Mouse (Mus musculus) midbrain, embryonic 13.5 days (tissue): ENCODE measurements around the gene Slc25a15. TPM values are rescaled to one million over a fixed set of nuclear protein-coding genes. Genes with fewer than 3 reads are reported as not detected.

Experiments used
- ATAC-seq: fragments of 200-750 bp; cut with Nextera tagmentation; 2 replicates; pipeline ENCODE4 v1.8.0; 2017; ENCODE audit warnings: mild to moderate bottlenecking, moderate TSS enrichment, moderate library complexity
- H3K27ac ChIP-seq: fragments of 300-500 bp; sonication (generic); 2 replicates; pipeline ENCODE4 v1.5.1; 2015; ENCODE audit warnings: inconsistent platforms, mild to moderate bottlenecking, moderate library complexity
- H3K27me3 ChIP-seq: fragments of 300-500 bp; sonication (generic); 2 replicates; pipeline ENCODE4 v1.6.1; 2015; ENCODE audit warnings: mild to moderate bottlenecking, inconsistent platforms
- H3K36me3 ChIP-seq: fragments of 300-500 bp; sonication (generic); 2 replicates; pipeline ENCODE4 v1.6.1; 2015; ENCODE audit warnings: mild to moderate bottlenecking, inconsistent platforms
- H3K4me1 ChIP-seq: fragments of 300-500 bp; sonication (generic); replicated peaks from 2 replicates; pipeline ENCODE4 v1.6.1; 2015; ENCODE audit warnings: inconsistent platforms
- H3K4me2 ChIP-seq: fragments of 300-500 bp; sonication (generic); replicated peaks from 2 replicates; pipeline ENCODE4 v1.6.1; 2015; ENCODE audit warnings: moderate library complexity, mild to moderate bottlenecking, inconsistent platforms
- H3K4me3 ChIP-seq: fragments of 300-500 bp; sonication (generic); replicated peaks from 2 replicates; pipeline ENCODE4 v1.5.1; 2015; ENCODE audit warnings: mild to moderate bottlenecking, inconsistent platforms
- H3K9ac ChIP-seq: fragments of 300-500 bp; sonication (generic); replicated peaks from 2 replicates; pipeline ENCODE4 v1.6.1; 2015; ENCODE audit warnings: mild to moderate bottlenecking, inconsistent platforms
- H3K9me3 ChIP-seq: fragments of 300-500 bp; sonication (generic); 2 replicates; pipeline ENCODE4 v1.6.1; 2016; ENCODE audit warnings: mild to moderate bottlenecking, inconsistent platforms
- WGBS: fragments of 180-500 bp; shearing (Covaris S2); methylation state at CpG from one replicate; pipeline ENCODE4 v1.1.7; 2015; 5-methylcytosine and 5-hydroxymethylcytosine counted together
- polyA plus RNA-seq: library from polyadenylated mRNA; unstranded; fragments of >200 nt; fragmentation: Nextera tagmentation; extraction: Ambion mirVana; gene quantifications from 2 replicates; pipeline ENCODE4 v1.2.1, GENCODE M21; 2015

Gene Slc25a15
- 8.3 and 8.5 TPM in 2 replicates for polyA plus RNA-seq

GRCm38 (mm10) chr8:22398142-22398951 is at the start of gene Slc25a15:
Gene Slc25a15 (minus strand): TSS chr8:22398597.
- Histone ChIP-seq H3K4me2 (peak within 1 kb of the TSS; percentile 83), H3K9ac (peak within 1 kb of the TSS; percentile 79), H3K27me3 (no peaks in the 10 kb centered on the region), H3K4me3 (peak within 1 kb of the TSS; percentile 72), H3K4me1 (peaks cover 11% of the 10 kb centered on the region), H3K9me3 (no peaks in the 10 kb centered on the region), H3K36me3 (no peaks in the 10 kb centered on the region), H3K27ac (peak within 1 kb of the TSS; percentile 67)
- WGBS, result under 1% methylated on average over 67 of the region's 77 CpGs
- ATAC-seq, result peak; percentile 94

GRCm38 (mm10) chr8:22411971-22412370 is 13.6 kb upstream of the Slc25a15 start:
- no peaks in the 10 kb centered on the region for H3K9me3 ChIP-seq
- H3K4me2 ChIP-seq, result peak overlapping the region; percentile 71
- 24% methylated on average over 8 of the region's 8 CpGs for WGBS
- H3K9ac ChIP-seq, result peak overlapping the region; percentile 83
- H3K36me3 ChIP-seq, result peaks cover 13% of the 10 kb centered on the region
- no peak for ATAC-seq
- H3K27me3 ChIP-seq, result no peaks in the 10 kb centered on the region
- peaks cover 16% of the 10 kb centered on the region for H3K4me1 ChIP-seq
- H3K27ac ChIP-seq, result no peak overlapping the region
- peak overlapping the region; percentile 71 for H3K4me3 ChIP-seq

- ATAC-seq, result peak; percentile 94
- WGBS, result under 1% methylated on average over 25 of the region's 25 CpGs
These were observed 12.9 kb upstream of the Slc25a15 start, which contains the start of gene Mrps31 for GRCm38 (mm10) chr8:22411282-22411702. Gene Mrps31 (plus strand): TSS chr8:22411361.

GRCm38 (mm10) chr8:22410688-22411281 is 12.4 kb upstream of the Slc25a15 start:
- peaks cover 16% of the 10 kb centered on the region for H3K4me1 ChIP-seq

More at GRCm38 (mm10) chr8:22411282-22411702, 12.9 kb upstream of the Slc25a15 start, which contains the start of gene Mrps31:
- peak within 1 kb of the TSS; percentile 83 for H3K27ac ChIP-seq
- no peaks in the 10 kb centered on the region for H3K9me3 ChIP-seq
- H3K4me1 ChIP-seq, result peaks cover 16% of the 10 kb centered on the region
- H3K4me2 ChIP-seq, result peak within 1 kb of the TSS; percentile 71
- peaks cover 9% of the 10 kb centered on the region for H3K36me3 ChIP-seq
- peak within 1 kb of the TSS; percentile 71 for H3K4me3 ChIP-seq
- H3K9ac ChIP-seq, result peak within 1 kb of the TSS; percentile 83
- H3K27me3 ChIP-seq, result no peaks in the 10 kb centered on the region

GRCm38 (mm10) chr8:22405733-22406132 is 7.3 kb upstream of the Slc25a15 start:
- Histone ChIP-seq H3K27ac (no peak overlapping the region), H3K4me1 (peaks cover 3% of the 10 kb centered on the region; the same call in 1 of the 2 replicates), H3K27me3 (no peaks in the 10 kb centered on the region), H3K36me3 (no peaks in the 10 kb centered on the region), H3K4me3 (no peak overlapping the region), H3K4me2 (no peak overlapping the region), H3K9me3 (no peaks in the 10 kb centered on the region), H3K9ac (no peak overlapping the region)
- 79% methylated on average over 6 of the region's 6 CpGs for whole genome bisulfite sequencing
- no peak for ATAC-seq

More at GRCm38 (mm10) chr8:22410688-22411281, 12.4 kb upstream of the Slc25a15 start:
- H3K36me3 ChIP-seq, result peaks cover 4% of the 10 kb centered on the region
- no peaks in the 10 kb centered on the region for H3K27me3 ChIP-seq
- peak overlapping the region; percentile 83 for H3K27ac ChIP-seq
- peak; percentile 85 for ATAC-seq
- H3K4me2 ChIP-seq, result peak overlapping the region; percentile 71
- H3K4me3 ChIP-seq, result peak overlapping the region; percentile 71
- H3K9ac ChIP-seq, result peak overlapping the region; percentile 83
- no peaks in the 10 kb centered on the region for H3K9me3 ChIP-seq
- 19% methylated on average over 16 of the region's 16 CpGs for WGBS

GRCm38 (mm10) chr8:22403235-22403634 is 4.8 kb upstream of the Slc25a15 start:
- Histone ChIP-seq H3K27me3 (no peaks in the 10 kb centered on the region), H3K9me3 (no peaks in the 10 kb centered on the region), H3K27ac (no peak overlapping the region), H3K9ac (no peak overlapping the region), H3K36me3 (no peaks in the 10 kb centered on the region), H3K4me3 (no peak overlapping the region), H3K4me2 (no peak overlapping the region), H3K4me1 (peaks cover 5% of the 10 kb centered on the region; the same call in 1 of the 2 replicates)
- WGBS, result 93% methylated on average over 2 of the region's 2 CpGs
- no peak for ATAC-seq

- WGBS, result 91% methylated on average over 4 of the region's 4 CpGs
These were observed 2.2 kb upstream of the Slc25a15 start for GRCm38 (mm10) chr8:22400593-22400992.

GRCm38 (mm10) chr8:22399285-22399880 is 986 bp upstream of the Slc25a15 start:
- ATAC-seq, result no peak
- H3K36me3 ChIP-seq, result no peaks in the 10 kb centered on the region
- H3K4me3 ChIP-seq, result peak overlapping the region; percentile 72
- H3K27me3 ChIP-seq, result no peaks in the 10 kb centered on the region
- peak overlapping the region; percentile 83 for H3K4me2 ChIP-seq
- no peak overlapping the region for H3K9ac ChIP-seq
- H3K9me3 ChIP-seq, result no peaks in the 10 kb centered on the region
- peaks cover 11% of the 10 kb centered on the region for H3K4me1 ChIP-seq
- no peak overlapping the region for H3K27ac ChIP-seq
- 90% methylated on average over 8 of the region's 8 CpGs for WGBS

More at GRCm38 (mm10) chr8:22400593-22400992, 2.2 kb upstream of the Slc25a15 start:
- Histone ChIP-seq H3K27ac (no peak overlapping the region), H3K27me3 (no peaks in the 10 kb centered on the region), H3K9ac (no peak overlapping the region), H3K4me2 (no peak overlapping the region), H3K4me3 (no peak overlapping the region), H3K36me3 (no peaks in the 10 kb centered on the region), H3K4me1 (peaks cover 11% of the 10 kb centered on the region), H3K9me3 (no peaks in the 10 kb centered on the region)
- no peak for ATAC-seq

- Histone ChIP-seq H3K4me1 (peaks cover 11% of the 10 kb centered on the region), H3K27ac (peak overlapping the region; percentile 67), H3K4me2 (peak overlapping the region; percentile 83), H3K9me3 (no peaks in the 10 kb centered on the region), H3K4me3 (peak overlapping the region; percentile 72), H3K36me3 (no peaks in the 10 kb centered on the region), H3K9ac (peak overlapping the region; percentile 79), H3K27me3 (no peaks in the 10 kb centered on the region)
- under 1% methylated on average over 13 of the region's 13 CpGs for WGBS
- no peak for ATAC-seq
These were observed 621 bp downstream of the Slc25a15 start for GRCm38 (mm10) chr8:22397811-22398141.

GRCm38 (mm10) chr8:22395256-22395655 is 3.1 kb downstream of the Slc25a15 start:
- Histone ChIP-seq H3K9ac (no peak overlapping the region), H3K9me3 (no peaks in the 10 kb centered on the region), H3K36me3 (peaks cover 5% of the 10 kb centered on the region; the same call in 1 of the 2 replicates), H3K27me3 (no peaks in the 10 kb centered on the region), H3K27ac (no peak overlapping the region), H3K4me2 (no peak overlapping the region), H3K4me1 (peaks cover 11% of the 10 kb centered on the region), H3K4me3 (no peak overlapping the region)
- ATAC-seq, result no peak
- WGBS, result 93% methylated on average over 8 of the region's 8 CpGs

- Histone ChIP-seq H3K4me3 (no peak overlapping the region), H3K4me2 (no peak overlapping the region), H3K36me3 (peaks cover 9% of the 10 kb centered on the region; the same call in 1 of the 2 replicates), H3K27me3 (no peaks in the 10 kb centered on the region), H3K4me1 (peaks cover 11% of the 10 kb centered on the region), H3K9me3 (no peaks in the 10 kb centered on the region), H3K9ac (no peak overlapping the region), H3K27ac (no peak overlapping the region)
- ATAC-seq, result no peak
- 93% methylated on average over 4 of the region's 4 CpGs for WGBS
These were observed 3.9 kb downstream of the Slc25a15 start for GRCm38 (mm10) chr8:22394471-22394870.
